Mouse (Mus musculus) MEL (cell line): ENCODE data around the gene Gm15557. TPM values are rescaled to one million over a fixed set of nuclear protein-coding genes. Genes with fewer than 3 reads are reported as not detected.

Source experiments
- DNase-seq: peaks from one replicate; pipeline ENCODE4 v3.0.0; 2011; ENCODE audit warnings: low read depth, low spot score
- H3K27ac ChIP-seq: 2 replicates; pipeline ENCODE4 v1.5.1; 2012; ENCODE audit warnings: low read depth, mild to moderate bottlenecking, control low read depth, low read length, moderate library complexity; ENCODE audit not compliant: control insufficient read depth
- H3K27me3 ChIP-seq, 2 experiments: fragments of 150-350 bp in 1 of 2; sonication (generic) in 1 of 2; 2 replicates each; pipeline ENCODE4 v1.6.1; 2012; ENCODE audit warnings: low read length in 2 of 2, mild to moderate bottlenecking in 2 of 2, improper control_type of control experiment in 1 of 2, moderate library complexity in 1 of 2; ENCODE audit not compliant: insufficient read depth in 2 of 2, control insufficient read depth in 1 of 2
- H3K36me3 ChIP-seq, 2 experiments: 2 replicates each; pipeline ENCODE4 v1.6.1; 2012 to 2014; ENCODE audit warnings: low read length in 2 of 2, improper control_type of control experiment in 1 of 2, inconsistent platforms in 1 of 2, mild to moderate bottlenecking in 1 of 2; ENCODE audit not compliant: insufficient read depth in 2 of 2, control insufficient read depth in 1 of 2
- H3K4me1 ChIP-seq, 2 experiments: fragments of 150-350 bp in 1 of 2; sonication (generic) in 1 of 2; 2 replicates each; pipeline ENCODE4 v1.6.1; 2012; ENCODE audit warnings: low read length in 2 of 2, improper control_type of control experiment in 1 of 2, mild to moderate bottlenecking in 1 of 2; ENCODE audit not compliant: insufficient read depth in 2 of 2, control insufficient read depth in 1 of 2
- H3K4me3 ChIP-seq, 2 experiments: fragments of 150-350 bp in 1 of 2; sonication (generic) in 1 of 2; 2 replicates each; pipeline ENCODE4 v1.5.1; 2012; ENCODE audit warnings: low read depth in 2 of 2, low read length in 2 of 2, mild to moderate bottlenecking in 2 of 2, moderate library complexity in 2 of 2, control low read depth in 1 of 2, improper control_type of control experiment in 1 of 2; ENCODE audit not compliant: control insufficient read depth in 1 of 2, insufficient read depth in 1 of 2
- H3K79me2 ChIP-seq: 2 replicates; pipeline ENCODE4 v1.6.1; 2012; ENCODE audit warnings: mild to moderate bottlenecking, low read length, moderate library complexity; ENCODE audit not compliant: control insufficient read depth, poor library complexity, insufficient read depth
- H3K9ac ChIP-seq: 2 replicates; pipeline ENCODE4 v1.6.1; 2012; ENCODE audit warnings: low read depth, mild to moderate bottlenecking, control low read depth, low read length, moderate library complexity; ENCODE audit not compliant: control insufficient read depth, poor library complexity, severe bottlenecking
- H3K9me3 ChIP-seq: fragments of 150-350 bp; sonication (generic); replicated peaks from 2 replicates; pipeline ENCODE4 v1.6.1; 2012; ENCODE audit warnings: mild to moderate bottlenecking, low read length, improper control_type of control experiment, moderate library complexity; ENCODE audit not compliant: insufficient read depth
- BHLHE40 ChIP-seq: IDR thresholded peaks from 2 replicates; pipeline ENCODE4 v1.6.1; 2012; ENCODE audit warnings: low read depth, mild to moderate bottlenecking, inconsistent platforms, low read length, improper control_type of control experiment, borderline replicate concordance
- CHD1 ChIP-seq: IDR thresholded peaks from 2 replicates; pipeline ENCODE4 v1.6.1; 2012; ENCODE audit warnings: low read depth, mild to moderate bottlenecking, inconsistent platforms, low read length, improper control_type of control experiment
- CHD2 ChIP-seq: IDR thresholded peaks from 2 replicates; pipeline ENCODE4 v1.6.1; 2011; ENCODE audit warnings: low read length, improper control_type of control experiment
- CTCF ChIP-seq, 3 experiments: IDR thresholded peaks in 2 of 3; conservative IDR thresholded peaks in 1 of 3; 2 replicates each; pipeline ENCODE4 v1.5.1; 2011 to 2012; ENCODE audit warnings: low read length in 3 of 3, low read depth in 2 of 3, mild to moderate bottlenecking in 2 of 3, improper control_type of control experiment in 1 of 3, inconsistent platforms in 1 of 3, mixed read lengths in 1 of 3, moderate library complexity in 1 of 3; ENCODE audit not compliant: control insufficient read depth in 1 of 3, insufficient read depth in 1 of 3, poor library complexity in 1 of 3, severe bottlenecking in 1 of 3
- E2F4 ChIP-seq: IDR thresholded peaks from 2 replicates; pipeline ENCODE4 v1.6.1; 2011; ENCODE audit warnings: low read depth, low read length, improper control_type of control experiment, borderline replicate concordance
- ELF1 ChIP-seq: IDR thresholded peaks from 2 replicates; pipeline ENCODE4 v1.6.1; 2014; ENCODE audit warnings: low read depth, mild to moderate bottlenecking, inconsistent platforms, low read length, improper control_type of control experiment, moderate library complexity
- EP300 ChIP-seq, 2 experiments: IDR thresholded peaks; 2 replicates each; pipeline ENCODE4 v1.6.1; 2011; ENCODE audit warnings: improper control_type of control experiment in 2 of 2, low read length in 2 of 2, low read depth in 1 of 2, mild to moderate bottlenecking in 1 of 2
- ETS1 ChIP-seq: IDR thresholded peaks from 2 replicates; pipeline ENCODE4 v1.6.1; 2012; ENCODE audit warnings: low read depth, mild to moderate bottlenecking, inconsistent platforms, low read length, improper control_type of control experiment, moderate library complexity
- GABPA ChIP-seq: IDR thresholded peaks from 2 replicates; pipeline ENCODE4 v1.6.1; 2012; ENCODE audit warnings: low read depth, mild to moderate bottlenecking, inconsistent platforms, low read length, improper control_type of control experiment, moderate library complexity
- GATA1 ChIP-seq: IDR thresholded peaks from 2 replicates; pipeline ENCODE4 v1.6.1; 2011; ENCODE audit warnings: low read depth, low read length, improper control_type of control experiment
- HCFC1 ChIP-seq: IDR thresholded peaks from 2 replicates; pipeline ENCODE4 v1.6.1; 2012; ENCODE audit warnings: low read depth, mild to moderate bottlenecking, inconsistent platforms, low read length, improper control_type of control experiment, moderate library complexity
- JUND ChIP-seq: IDR thresholded peaks from 2 replicates; pipeline ENCODE4 v1.6.1; 2011; ENCODE audit warnings: low read depth, mild to moderate bottlenecking, improper control_type of control experiment, low read length
- KAT2A ChIP-seq: conservative IDR thresholded peaks from 2 replicates; pipeline ENCODE4 v1.6.1; 2012; ENCODE audit warnings: low read depth, low read length, improper control_type of control experiment, inconsistent platforms
- MAFK ChIP-seq: IDR thresholded peaks from 2 replicates; pipeline ENCODE4 v1.6.1; 2011; ENCODE audit warnings: low read depth, mild to moderate bottlenecking, low read length, improper control_type of control experiment, borderline replicate concordance
- MAX ChIP-seq: IDR thresholded peaks from 2 replicates; pipeline ENCODE4 v1.6.1; 2011; ENCODE audit warnings: low read length, improper control_type of control experiment
- MAZ ChIP-seq: IDR thresholded peaks from 2 replicates; pipeline ENCODE4 v1.6.1; 2012; ENCODE audit warnings: low read depth, mild to moderate bottlenecking, inconsistent platforms, low read length, improper control_type of control experiment
- MEF2A ChIP-seq: IDR thresholded peaks from 2 replicates; pipeline ENCODE4 v1.6.1; 2014; ENCODE audit warnings: low read depth, mild to moderate bottlenecking, inconsistent platforms, low read length, improper control_type of control experiment; ENCODE audit not compliant: poor library complexity, insufficient replicate concordance, severe bottlenecking; ENCODE audit errors: extremely low read depth
- MXI1 ChIP-seq: IDR thresholded peaks from 2 replicates; pipeline ENCODE4 v1.6.1; 2011; ENCODE audit warnings: mild to moderate bottlenecking, low read depth, low read length, improper control_type of control experiment
- MYC ChIP-seq: IDR thresholded peaks from 2 replicates; pipeline ENCODE4 v1.6.1; 2011; ENCODE audit warnings: low read depth, mild to moderate bottlenecking, low read length, improper control_type of control experiment, moderate library complexity
- NELFE ChIP-seq: IDR thresholded peaks from 2 replicates; pipeline ENCODE4 v1.6.1; 2011; ENCODE audit warnings: low read depth, low read length, improper control_type of control experiment
- NRF1 ChIP-seq: IDR thresholded peaks from 2 replicates; pipeline ENCODE4 v1.6.1; 2014; ENCODE audit warnings: low read depth, mild to moderate bottlenecking, inconsistent platforms, low read length, improper control_type of control experiment, moderate library complexity; ENCODE audit not compliant: poor library complexity, insufficient read depth, severe bottlenecking
- POLR2A ChIP-seq, 2 experiments: IDR thresholded peaks; 2 replicates each; pipeline ENCODE4 v1.6.1; 2011 to 2012; ENCODE audit warnings: low read length in 2 of 2, mild to moderate bottlenecking in 2 of 2, control low read depth in 1 of 2, improper control_type of control experiment in 1 of 2, low read depth in 1 of 2, moderate library complexity in 1 of 2; ENCODE audit not compliant: control insufficient read depth in 1 of 2, insufficient read depth in 1 of 2, poor library complexity in 1 of 2
- POLR2AphosphoS2 ChIP-seq: IDR thresholded peaks from 2 replicates; pipeline ENCODE4 v1.6.1; 2011; ENCODE audit warnings: low read length, improper control_type of control experiment
- POLR2AphosphoS5 ChIP-seq: IDR thresholded peaks from 2 replicates; pipeline ENCODE4 v1.6.1; 2012; ENCODE audit warnings: low read depth, borderline replicate concordance, mild to moderate bottlenecking, inconsistent platforms, low read length, moderate library complexity, mixed read lengths
- RAD21 ChIP-seq: IDR thresholded peaks from 2 replicates; pipeline ENCODE4 v1.6.1; 2011; ENCODE audit warnings: mild to moderate bottlenecking, low read depth, low read length, improper control_type of control experiment
- RCOR1 ChIP-seq: IDR thresholded peaks from 2 replicates; pipeline ENCODE4 v1.6.1; 2012; ENCODE audit warnings: low read depth, mild to moderate bottlenecking, inconsistent platforms, low read length, improper control_type of control experiment
- SIN3A ChIP-seq: IDR thresholded peaks from 2 replicates; pipeline ENCODE4 v1.6.1; 2012; ENCODE audit warnings: low read length, improper control_type of control experiment, inconsistent platforms
- SMC3 ChIP-seq: IDR thresholded peaks from 2 replicates; pipeline ENCODE4 v1.6.1; 2011; ENCODE audit warnings: low read depth, low read length, improper control_type of control experiment
- TAL1 ChIP-seq: IDR thresholded peaks from 2 replicates; pipeline ENCODE4 v1.6.1; 2012; ENCODE audit warnings: mild to moderate bottlenecking, inconsistent platforms, low read length, moderate library complexity, mixed read lengths
- TBP ChIP-seq: IDR thresholded peaks from 2 replicates; pipeline ENCODE4 v1.8.0; 2011; ENCODE audit warnings: low read depth, low read length, improper control_type of control experiment
- TCF12 ChIP-seq: IDR thresholded peaks from 2 replicates; pipeline ENCODE4 v1.6.1; 2014; ENCODE audit warnings: low read depth, mild to moderate bottlenecking, inconsistent platforms, low read length, improper control_type of control experiment, moderate library complexity
- USF1 ChIP-seq: IDR thresholded peaks from 2 replicates; pipeline ENCODE4 v1.6.1; 2014; ENCODE audit warnings: low read depth, mild to moderate bottlenecking, inconsistent platforms, low read length, improper control_type of control experiment, moderate library complexity
- USF2 ChIP-seq, 2 experiments: IDR thresholded peaks; 2 replicates each; pipeline ENCODE4 v1.6.1; 2011 to 2012; ENCODE audit warnings: improper control_type of control experiment in 2 of 2, low read length in 2 of 2, borderline replicate concordance in 1 of 2, inconsistent platforms in 1 of 2, low read depth in 1 of 2, mild to moderate bottlenecking in 1 of 2; ENCODE audit not compliant: insufficient read depth in 1 of 2
- ZC3H11A ChIP-seq: IDR thresholded peaks from 2 replicates; pipeline ENCODE4 v1.6.1; 2012; ENCODE audit warnings: low read depth, mild to moderate bottlenecking, inconsistent platforms, low read length, improper control_type of control experiment
- ZKSCAN1 ChIP-seq: IDR thresholded peaks from 2 replicates; pipeline ENCODE4 v1.6.1; 2012; ENCODE audit warnings: low read depth, mild to moderate bottlenecking, inconsistent platforms, low read length, improper control_type of control experiment, moderate library complexity
- ZNF384 ChIP-seq: IDR thresholded peaks from 2 replicates; pipeline ENCODE4 v1.6.1; 2012; ENCODE audit warnings: low read depth, mild to moderate bottlenecking, inconsistent platforms, low read length, improper control_type of control experiment
- polyA plus RNA-seq, 2 experiments: library from polyadenylated mRNA; stranded (reverse) in 1 of 2; unstranded in 1 of 2; fragments of >175 nt in 1 of 2; fragments of >200 nt in 1 of 2; gene quantifications; 2 replicates each; pipeline versions ENCODE4 v1.2.1 to v1.2.4; 2012; ENCODE audit warnings: low replicate concordance in 2 of 2, low read depth in 1 of 2; ENCODE audit not compliant: insufficient read length in 2 of 2, insufficient read depth in 1 of 2, missing spikeins in 1 of 2
- total RNA-seq: library from RNA; depleted of rRNA; stranded (reverse); fragments of 300-350 nt; gene quantifications from 2 replicates; pipeline ENCODE4 v1.2.3, GENCODE M21; 2012

Gm15557 gene
- total and polyA plus RNA-seq, 3 experiments = not detected

- no peaks in the 10 kb centered on the region for H3K9me3 ChIP-seq
- no peak for TF ChIP-seq ZKSCAN1
- TF ChIP-seq ZC3H11A = no peak
- no peak for TF ChIP-seq ZNF384
- peak; percentile 48 for TF ChIP-seq MAX
- TF ChIP-seq E2F4 = peak; percentile 88
- peak; percentile 89 for TF ChIP-seq HCFC1
- no peak for TF ChIP-seq MEF2A
- TF ChIP-seq BHLHE40 = no peak
- peak; percentile 71 for TF ChIP-seq SIN3A
- TF ChIP-seq MYC = no peak
- TF ChIP-seq NRF1 = peak; percentile 93
- no peak for TF ChIP-seq GABPA
- peak; percentile 88 to 94 for TF ChIP-seq POLR2A (IDR thresholded peaks at IDR 0.05; ENCODE audit: control insufficient read depth in 1 of 2, insufficient read depth in 1 of 2, low read depth in 1 of 2, low read length in 2 of 2, poor library complexity in 1 of 2)
- TF ChIP-seq KAT2A = no peak; the same call in 1 of the 2 replicates
- TF ChIP-seq TBP = peak; percentile 55
- peak; percentile 42; the same call in 1 of the 2 replicates for TF ChIP-seq POLR2AphosphoS2
- TF ChIP-seq TCF12 = peak; percentile 32; the same call in 1 of the 2 replicates
- peak; percentile 74 for TF ChIP-seq MXI1
- no peak for TF ChIP-seq EP300 (IDR thresholded peaks at IDR 0.05; ENCODE audit: low read depth in 1 of 2, low read length in 2 of 2)
- TF ChIP-seq CHD2 = no peak
- no peak for TF ChIP-seq ELF1
- no peak for TF ChIP-seq GATA1
- TF ChIP-seq RCOR1 = no peak
- TF ChIP-seq USF1 = no peak
- TF ChIP-seq MAFK = no peak
- no peak for TF ChIP-seq CTCF (IDR thresholded peaks at IDR 0.05 in 2 of 3, conservative IDR thresholded peaks at IDR 0.05 in 1 of 3; ENCODE audit: control insufficient read depth in 1 of 3, insufficient read depth in 1 of 3, low read depth in 2 of 3, low read length in 3 of 3, poor library complexity in 1 of 3, severe bottlenecking in 1 of 3)
- TF ChIP-seq RAD21 = no peak
- TF ChIP-seq SMC3 = no peak
- no peak for TF ChIP-seq POLR2AphosphoS5
- no peak for TF ChIP-seq ETS1
- peak; percentile 75 for TF ChIP-seq NELFE
- TF ChIP-seq MAZ = no peak
- TF ChIP-seq USF2 (IDR thresholded peaks at IDR 0.05; ENCODE audit: borderline replicate concordance in 1 of 2, insufficient read depth in 1 of 2, low read depth in 1 of 2, low read length in 2 of 2) = no peak
- no peak for TF ChIP-seq CHD1
- no peak for TF ChIP-seq TAL1
- TF ChIP-seq JUND = no peak
Measured at GRCm38 (mm10) chr2:155956134-155957059, 15.9 kb downstream of the Gm15557 start, which contains the start of gene Cep250. TSS of gene Cep250 (plus strand) at chr2:155956458.

More at GRCm38 (mm10) chr2:155956134-155957059, 15.9 kb downstream of the Gm15557 start, which contains the start of gene Cep250:
- peak within 1 kb of the TSS; percentile 41 to 92 for H3K4me3 ChIP-seq
- no peaks in the 10 kb centered on the region for H3K27me3 ChIP-seq
- H3K4me1 ChIP-seq = peaks cover 2 to 3% of the 10 kb centered on the region in 2 experiments; a peak in 2 of 4 replicates
- peaks cover 0 to 9% of the 10 kb centered on the region in 2 experiments; a peak in 2 of 4 replicates for H3K36me3 ChIP-seq
- DNase-seq = peak; percentile 96
- H3K79me2 ChIP-seq = peaks cover 11% of the 10 kb centered on the region
- peak within 1 kb of the TSS; percentile 83 for H3K9ac ChIP-seq
- peak within 1 kb of the TSS; percentile 90 for H3K27ac ChIP-seq
